Mouse (Mus musculus) embryonic fibroblast, embryonic 13.5 days (primary cell): ENCODE data around the gene Mthfs.
"Not testable (repeated sequence)": the region's sequence is repeated elsewhere in the genome, so short reads cannot be mapped to it uniquely, and the experiment has no call there.

ENCODE experiments used
- CTCF ChIP-seq: IDR thresholded peaks from 2 replicates; pipeline ENCODE4 v1.5.1; 2011; ENCODE audit warnings: mild to moderate bottlenecking, control low read depth, low read length, moderate library complexity, borderline replicate concordance; ENCODE audit not compliant: insufficient read depth
- POLR2A ChIP-seq: IDR thresholded peaks from 2 replicates; pipeline ENCODE4 v1.6.1; 2011; ENCODE audit warnings: low read depth, mild to moderate bottlenecking, control low read depth, low read length, moderate library complexity

DNA sequence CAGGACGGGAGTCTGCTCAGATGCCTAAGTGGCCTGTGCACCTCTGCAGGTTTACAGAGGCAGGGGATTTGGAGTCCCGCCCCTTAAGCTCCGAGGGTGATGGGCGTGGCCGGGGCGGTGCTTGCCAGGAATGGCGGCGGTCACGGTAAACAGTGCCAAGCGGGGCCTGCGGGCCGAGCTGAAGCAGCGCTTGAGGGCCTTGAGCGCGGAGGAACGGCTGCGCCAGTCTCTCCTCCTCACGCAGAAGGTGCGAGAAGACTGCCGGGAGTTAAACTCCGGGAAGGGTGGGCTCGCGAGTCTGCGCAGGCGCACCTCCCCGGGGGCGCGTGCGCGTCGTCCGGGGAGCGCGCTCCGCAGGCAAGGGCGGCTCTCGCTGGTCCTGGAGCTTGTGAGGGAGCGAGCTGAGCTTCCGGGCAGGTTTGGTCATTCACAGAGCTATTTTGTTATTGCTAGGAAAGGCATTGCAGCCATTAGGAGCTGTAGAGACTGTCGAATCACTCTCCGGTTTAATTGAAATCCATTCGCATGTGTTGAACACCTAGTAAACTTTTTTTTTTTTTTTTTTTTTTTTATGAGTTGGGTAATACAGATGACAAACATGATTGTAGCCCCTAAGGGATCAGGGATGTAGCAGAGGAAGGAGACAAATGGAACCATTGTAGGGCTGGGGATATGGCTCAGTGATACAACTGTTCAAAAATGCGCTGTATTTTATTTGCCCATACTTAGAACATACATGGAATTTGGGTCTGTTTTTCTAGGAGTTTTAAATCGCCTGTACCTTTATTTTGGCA, 786 bp downstream of the Mthfs start:
- not testable (repeated sequence) for TF ChIP-seq CTCF, POLR2A
